Mouse (Mus musculus) ovary, adult 18-20 months (tissue): Measurements from ENCODE around the gene Gpatch4.

Experiments used
- DNase-seq: peaks from one replicate; pipeline ENCODE4 v3.0.0; 2022; ENCODE audit warnings: low spot score, mixed read lengths

Gpatch4 gene

DNA sequence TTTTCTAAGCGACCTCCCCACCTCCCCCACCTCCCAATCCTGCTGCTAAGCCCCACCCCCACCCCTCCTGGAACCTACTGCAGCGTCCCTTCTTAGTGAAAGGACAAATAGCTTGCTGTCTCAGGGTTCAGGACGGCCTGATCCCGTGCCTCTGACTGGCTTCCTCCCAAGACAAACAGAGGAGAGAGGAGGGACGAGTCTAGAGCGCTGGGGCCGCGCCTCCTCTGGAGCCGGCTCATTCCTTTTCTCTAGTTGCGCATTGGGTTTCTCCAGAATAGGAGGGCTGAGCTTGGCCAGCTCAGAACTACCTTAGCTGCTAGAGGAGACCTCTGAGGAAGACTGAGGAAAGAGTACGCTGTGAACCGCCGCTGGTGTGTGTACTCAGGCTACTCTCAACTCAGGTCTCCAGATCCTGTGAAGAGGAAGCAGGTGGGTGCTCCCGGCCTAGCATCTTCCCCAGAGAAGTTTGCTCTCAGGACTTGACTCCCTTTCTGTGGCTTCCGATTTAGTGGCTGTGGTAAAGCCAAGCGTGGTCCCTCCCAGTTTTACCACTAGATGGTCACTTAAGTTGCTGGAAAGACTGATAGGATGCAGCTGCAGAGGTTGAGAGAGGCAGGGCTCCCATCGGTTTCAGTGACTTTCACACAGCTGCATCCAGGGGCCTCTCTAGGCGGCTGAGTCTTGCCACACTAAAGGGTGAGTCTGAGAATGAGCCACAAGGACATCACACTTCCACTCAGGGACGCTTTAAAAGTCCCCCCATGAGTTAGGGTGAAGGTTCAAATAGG is 12.1 kb upstream of the Gpatch4 start:
- DNase-seq: peak; percentile 58

DNA sequence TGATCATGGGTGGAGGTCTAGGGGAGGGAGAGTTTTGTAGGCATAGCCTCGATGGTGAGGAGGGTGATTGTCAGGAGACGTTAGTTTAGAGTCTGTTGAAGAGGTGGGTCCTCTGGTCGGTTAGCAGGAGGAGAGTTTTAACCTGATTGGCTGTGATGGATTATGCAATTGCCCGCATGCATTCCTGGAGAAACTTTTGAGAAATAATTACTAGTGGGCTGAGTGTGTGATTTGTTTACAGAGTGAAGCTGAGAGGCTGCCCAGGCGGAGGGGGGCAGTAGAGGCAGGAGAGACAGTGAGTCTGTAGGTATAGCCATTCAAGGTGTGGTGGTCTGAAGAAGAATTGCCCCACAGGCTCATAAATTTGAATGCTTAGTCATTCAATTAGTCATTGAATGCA is 9.4 kb upstream of the Gpatch4 start:
- no peak for DNase-seq

DNA sequence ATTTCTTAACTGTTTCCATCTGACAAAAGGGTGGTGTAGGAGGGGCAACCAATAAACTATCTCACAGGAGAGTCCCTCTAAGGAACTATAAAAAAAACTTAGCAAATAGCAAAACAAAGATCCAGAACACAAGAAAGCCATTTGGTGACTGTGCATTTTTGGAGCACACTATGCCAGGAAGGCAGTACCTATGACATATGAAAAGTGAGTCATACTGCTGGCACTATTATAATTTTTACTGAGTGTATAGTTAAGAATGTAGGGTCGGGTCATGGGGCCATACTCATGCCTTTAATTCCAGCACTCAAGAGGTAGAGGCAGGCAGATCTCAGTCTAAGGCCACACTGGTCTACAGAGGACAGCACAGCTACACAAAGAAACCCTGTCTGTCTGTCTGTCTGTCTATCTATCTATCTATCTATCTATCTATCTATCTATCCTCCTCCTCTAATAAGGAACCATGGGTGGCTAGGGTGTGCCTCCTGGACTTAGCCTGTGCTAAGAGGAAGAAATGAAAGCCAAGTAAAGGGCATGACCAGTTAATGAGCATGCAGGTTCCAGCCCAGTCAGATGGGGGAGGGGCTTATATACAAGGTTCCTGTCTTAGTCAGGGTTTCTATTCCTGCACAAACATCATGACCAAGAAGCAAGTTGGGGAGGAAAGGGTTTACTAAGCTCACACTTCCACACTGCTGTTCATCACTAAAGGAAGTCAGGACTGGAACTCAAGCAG is 7.2 kb upstream of the Gpatch4 start:
- DNase-seq: no peak

DNA sequence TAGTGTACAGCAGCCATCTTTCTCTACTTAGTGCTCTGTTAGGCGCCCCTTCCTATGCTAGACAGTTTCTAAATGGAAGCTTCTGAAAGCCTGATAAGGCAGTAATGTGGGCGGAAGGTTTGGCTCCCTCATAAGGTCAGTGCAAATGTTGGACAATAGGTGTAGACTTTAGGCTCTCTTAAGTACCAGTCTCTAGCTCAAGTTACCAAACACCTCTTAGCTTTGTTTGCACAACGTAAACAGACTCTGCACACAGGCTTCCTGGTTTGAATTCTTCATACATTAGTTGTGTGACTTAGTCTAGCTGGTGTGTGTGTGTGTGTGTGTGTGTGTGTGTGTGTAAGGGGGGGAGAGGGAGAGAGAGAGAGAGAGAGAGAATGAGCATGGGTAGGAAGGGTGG is 6.6 kb downstream of the Gpatch4 start:
- no peak for DNase-seq

DNA sequence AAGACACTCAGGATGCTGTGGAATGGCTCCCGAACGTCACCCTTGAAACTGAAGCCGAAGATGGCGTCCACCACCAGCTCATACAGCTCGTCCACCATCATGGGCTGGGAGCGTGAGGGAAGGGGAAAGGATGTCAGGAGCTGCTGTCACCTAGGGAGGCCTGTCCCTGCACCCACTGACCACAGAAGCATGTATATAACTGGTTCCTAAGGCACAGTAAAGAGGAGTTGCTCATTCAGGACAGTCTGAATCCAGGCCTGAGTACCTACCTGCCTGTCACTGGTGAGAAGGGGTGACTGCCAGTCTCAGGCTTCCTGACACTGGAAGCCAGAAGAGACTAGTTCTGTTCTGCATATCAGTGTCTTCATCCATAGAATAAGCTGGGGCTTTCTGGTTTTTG is 14.1 kb downstream of the Gpatch4 start:
- no peak for DNase-seq

DNA sequence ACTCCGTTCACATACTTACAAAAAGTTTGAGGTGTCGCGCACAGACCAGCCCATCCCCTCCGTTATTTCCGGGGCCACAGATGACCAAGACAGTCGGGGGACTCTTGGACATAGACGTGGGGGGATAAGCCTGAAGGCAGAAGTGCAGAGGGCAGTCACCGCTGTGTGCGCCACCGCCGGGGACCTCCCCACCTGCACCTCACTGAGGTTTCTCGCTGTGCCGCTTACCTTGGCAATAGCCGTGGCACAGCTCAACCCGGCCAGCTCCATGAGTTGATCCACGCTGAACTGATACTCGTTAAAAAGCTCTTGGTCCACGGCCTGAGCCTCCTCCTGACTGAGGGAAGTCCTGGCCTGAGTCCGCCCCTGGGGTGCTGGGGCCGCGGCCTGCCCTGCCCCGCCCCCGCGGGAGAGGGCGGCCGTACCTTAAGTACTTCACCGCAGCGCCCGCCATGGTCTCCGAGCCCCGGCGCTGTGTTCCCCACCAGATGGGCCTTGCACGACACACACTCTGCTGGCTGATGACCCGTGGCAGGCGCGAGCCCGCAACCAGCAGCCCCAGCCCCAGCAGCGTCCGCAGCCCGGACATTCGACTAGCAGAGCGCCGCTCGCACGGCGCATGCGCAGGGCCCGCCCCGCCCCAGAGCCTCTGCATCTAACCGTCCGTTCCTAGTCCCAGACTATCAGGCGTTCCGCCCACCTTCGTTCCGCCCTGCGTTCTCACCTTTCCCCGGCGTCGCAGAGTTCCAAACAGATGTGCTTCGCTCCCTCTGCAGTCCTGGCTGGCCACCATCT is 15.2 kb downstream of the Gpatch4 start, which contains the start of gene Naxe:
TSS of gene Naxe (minus strand) at position 594 of the 795 bp plus-strand sequence.
- peak; percentile 75 for DNase-seq

DNA sequence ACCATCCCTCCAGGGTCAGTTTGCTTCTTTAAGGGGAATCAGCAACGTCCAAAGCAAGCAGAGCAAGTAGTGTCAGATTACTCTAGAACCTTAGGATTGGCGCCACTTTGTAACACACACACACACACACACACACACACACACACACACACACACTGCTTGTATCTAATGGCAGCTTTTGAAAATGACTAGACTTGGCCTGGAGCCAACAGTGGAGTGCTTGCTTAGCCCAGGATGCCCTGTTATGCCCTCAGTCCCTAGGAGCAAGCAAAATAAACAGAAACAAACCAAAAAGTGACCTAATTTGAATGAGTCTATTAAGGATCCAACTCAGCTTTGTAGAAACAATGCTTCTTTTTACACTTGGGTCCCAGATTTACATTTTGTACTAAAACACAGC is 25.5 kb downstream of the Gpatch4 start:
- no peak for DNase-seq

DNA sequence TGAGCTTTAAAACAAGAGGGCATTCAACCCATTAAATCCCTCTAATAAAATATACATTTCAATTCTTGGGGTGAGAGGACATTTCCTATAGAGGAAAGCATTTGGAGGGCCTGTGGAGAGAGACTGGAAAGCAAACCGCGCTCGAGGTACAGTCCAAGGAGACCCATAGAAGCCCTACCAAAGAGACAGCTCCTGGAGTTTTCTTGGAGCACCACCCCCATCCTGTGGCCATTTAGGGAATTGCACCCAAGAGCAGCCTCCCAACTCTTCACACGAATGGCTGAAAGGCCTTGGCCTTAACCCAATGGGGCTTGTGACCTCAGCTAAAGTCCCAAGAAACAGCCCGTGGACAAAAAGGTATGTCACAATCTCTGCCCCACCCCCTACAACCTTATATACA is 28.9 kb downstream of the Gpatch4 start:
- peak; percentile 50 for DNase-seq

DNA sequence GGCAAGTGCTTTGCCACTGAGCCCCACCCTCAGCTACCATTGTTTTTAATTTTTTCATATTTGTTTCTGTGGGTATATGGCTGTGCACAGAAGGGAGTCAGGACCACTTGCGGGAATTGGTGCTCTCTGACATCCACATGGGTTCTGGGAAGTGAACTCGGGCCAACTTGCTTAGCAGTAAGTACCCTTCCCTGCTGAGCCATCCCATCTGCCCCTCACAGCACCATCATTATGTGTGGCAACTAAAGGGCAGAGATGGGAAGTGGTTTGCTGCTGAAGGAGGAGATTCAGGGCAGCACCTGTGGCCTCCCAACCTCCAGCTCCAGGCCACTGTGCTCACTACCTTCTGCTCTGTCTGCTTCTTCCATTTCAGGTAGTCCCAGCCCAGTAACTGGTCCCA is 30.7 kb downstream of the Gpatch4 start:
- DNase-seq: no peak

DNA sequence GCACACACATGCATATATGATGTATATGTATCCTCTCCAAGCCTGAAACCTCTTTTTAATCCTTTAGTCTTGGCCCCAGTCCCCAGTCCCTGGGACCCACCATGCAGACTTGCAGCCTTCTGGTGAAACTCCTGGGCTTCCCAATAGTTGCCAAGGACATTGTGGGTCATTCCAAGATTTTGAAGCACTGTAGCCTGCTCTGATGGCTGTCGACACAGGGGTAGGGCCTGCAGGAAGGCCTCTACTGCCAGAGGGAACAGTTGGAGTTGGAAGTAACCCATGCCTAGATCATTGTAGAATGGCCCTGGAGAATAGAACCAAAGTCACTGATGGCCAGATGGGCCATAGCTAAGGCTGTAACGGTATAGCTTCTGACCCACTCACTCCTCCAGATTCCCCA is 31.4 kb downstream of the Gpatch4 start:
- no peak for DNase-seq

DNA sequence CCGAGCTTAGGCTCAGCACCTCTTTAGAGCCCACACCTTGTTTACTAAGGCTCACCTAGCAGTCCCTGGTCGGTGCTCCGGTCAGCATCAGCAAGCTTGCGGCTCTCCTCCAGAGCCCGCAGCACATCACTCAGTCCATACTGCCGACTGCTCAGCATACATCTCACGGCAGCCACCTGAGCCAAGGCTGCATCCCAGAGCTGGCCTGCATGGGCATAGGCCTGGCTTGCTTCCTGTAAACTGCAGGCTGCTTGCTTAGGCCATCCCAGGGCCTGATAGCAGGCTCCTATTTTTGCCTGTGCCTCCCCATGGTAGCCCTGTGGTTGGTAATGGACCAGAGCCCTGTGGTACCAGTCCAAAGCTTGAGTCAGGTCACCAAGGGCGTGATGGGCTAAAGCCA is 31.9 kb downstream of the Gpatch4 start:
- no peak for DNase-seq

DNA sequence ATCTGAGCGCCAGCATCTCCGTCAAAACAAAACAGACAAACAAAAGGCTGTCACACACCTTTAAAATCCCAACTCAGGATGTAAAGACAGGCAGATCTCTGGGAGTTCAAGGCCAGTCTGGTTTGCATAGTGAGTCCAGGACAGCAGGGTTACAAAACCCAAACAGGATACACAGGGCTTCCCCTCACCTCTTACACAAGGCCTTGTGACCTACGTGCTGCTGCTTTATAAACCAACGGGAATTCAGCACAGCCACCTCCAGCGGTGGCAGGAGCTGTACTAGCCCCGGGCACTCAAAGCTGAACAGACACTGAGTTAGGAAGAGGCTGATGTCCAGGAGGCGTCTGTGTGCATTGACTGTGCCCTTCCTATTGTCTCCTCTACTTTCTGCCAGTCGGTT is 34.5 kb downstream of the Gpatch4 start:
- DNase-seq: no peak

DNA sequence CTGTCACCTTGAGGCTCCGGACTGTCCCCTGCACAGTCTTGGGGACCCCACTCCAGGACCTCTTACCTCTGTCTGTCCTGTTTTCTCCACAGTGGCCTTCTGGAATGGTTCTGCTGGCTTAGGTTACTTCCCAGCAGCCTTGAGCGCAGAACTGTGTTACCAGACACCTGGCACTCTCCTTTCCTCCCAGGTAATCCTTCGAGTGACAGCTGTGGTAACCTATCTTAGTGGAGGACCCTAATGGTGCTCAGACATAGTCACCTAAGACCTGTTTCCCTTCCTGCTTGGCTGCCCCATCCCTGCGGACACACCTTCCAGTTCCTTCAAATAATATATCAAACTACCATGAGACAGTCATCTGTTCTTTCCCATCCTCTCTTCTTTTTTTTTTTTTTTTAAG is 35.3 kb downstream of the Gpatch4 start, which contains the start of gene Ttc24:
TSS of gene Ttc24 (minus strand) at position 101 of the 400 bp plus-strand sequence.
- no peak for DNase-seq

DNA sequence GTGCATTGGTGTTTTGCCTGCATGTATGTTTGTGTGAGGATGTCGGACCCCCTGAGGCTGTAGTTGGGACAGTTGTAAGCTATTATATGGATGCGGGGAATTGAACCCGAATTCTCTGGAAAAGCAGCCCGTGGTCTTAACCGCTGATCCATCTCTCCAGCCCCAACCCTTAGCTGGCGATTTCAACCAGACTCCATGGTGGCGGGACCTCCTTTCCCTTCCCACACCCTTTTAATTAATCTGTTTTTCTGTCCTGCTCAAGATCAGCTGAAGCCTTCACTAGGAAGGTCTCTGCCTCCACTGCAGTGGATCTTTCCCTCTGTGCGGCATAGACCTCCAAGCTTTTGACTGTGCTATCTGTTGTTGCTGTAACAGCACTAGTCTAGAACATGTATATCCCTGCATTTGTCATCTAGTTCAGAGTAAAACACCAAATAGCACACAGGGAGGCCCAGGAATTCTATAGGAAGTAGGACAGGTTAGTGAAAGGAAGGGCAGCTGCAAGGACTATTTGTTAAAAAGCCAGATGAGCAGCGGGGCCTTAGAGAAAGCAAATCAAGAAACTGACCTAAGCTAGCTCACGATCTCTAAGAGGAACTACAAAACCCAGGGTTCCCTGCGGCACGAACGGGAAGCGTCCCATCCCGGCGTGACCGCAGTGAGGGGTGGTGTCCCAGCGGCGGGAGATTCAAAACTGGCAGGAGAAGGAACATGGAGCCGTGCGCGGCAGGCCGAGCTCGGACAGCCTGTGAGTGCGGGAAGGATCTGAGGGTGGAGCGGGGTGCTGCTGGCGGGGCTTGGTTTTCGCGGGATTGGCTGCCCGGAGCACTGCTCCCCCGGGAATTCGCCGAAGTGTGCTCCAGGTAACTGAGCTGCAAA is 38.7 kb downstream of the Gpatch4 start, which contains the start of gene Iqgap3:
TSS of gene Iqgap3 (plus strand) at position 627 of the 879 bp plus-strand sequence.
- peak; percentile 77 for DNase-seq

DNA sequence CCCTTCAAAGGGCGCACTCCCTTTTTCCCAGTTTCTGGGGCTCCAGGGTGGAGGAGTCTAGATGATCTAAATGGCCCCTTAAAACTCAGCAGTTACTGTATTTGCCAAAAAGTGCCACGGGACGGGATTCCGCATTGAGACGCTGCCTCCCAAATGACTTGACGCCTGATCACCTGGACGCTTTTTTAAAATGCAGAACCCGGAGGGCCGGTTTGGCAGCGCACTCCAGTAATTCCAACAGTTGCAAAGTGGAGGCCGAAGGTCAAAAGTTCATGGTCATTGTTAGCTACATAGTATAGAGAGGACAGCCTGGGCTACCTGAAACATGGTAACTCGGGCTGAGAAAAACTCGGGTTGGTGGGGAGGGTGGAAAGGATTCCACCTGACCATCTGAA is 39.3 kb downstream of the Gpatch4 start:
- DNase-seq: no peak

DNA sequence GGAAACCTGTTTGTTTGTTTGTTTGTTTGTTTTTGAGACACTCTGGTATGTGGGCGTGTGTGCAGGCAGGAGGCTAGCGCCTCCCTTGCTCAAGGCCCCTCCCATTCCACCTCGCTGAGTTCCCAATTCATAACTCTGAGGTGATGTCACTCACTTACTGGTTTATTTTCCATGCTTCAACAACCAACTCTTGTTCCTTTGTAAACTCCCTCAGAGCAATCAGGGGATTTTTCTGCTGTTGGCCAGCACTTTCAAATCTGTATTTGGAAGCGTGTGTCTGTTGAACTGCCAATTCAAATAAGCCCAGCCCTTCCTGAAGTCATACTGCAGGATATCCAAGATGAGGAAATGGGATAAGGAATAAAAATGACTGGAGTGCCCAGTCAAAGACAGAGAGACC is 39.8 kb downstream of the Gpatch4 start:
- no peak for DNase-seq

DNA sequence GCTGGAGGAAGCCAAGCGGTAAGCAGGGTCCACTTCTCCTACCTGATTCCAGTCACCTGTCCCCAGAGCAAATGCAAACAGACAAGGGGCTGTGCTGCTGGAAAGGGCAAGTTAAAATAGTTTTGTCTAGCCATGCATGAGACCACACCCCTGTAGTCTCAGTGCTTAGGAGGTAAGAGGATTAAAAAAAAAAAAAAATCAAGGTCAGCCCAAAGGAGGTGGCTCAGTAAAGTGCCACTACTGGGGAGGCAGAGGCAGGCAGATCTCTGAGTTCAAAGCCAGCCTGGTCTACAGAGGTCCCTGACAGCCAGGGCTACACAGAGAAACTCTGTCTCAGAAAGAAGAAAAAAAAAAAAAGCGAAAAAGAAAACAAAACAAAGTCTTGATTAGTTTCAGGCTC is 41.1 kb downstream of the Gpatch4 start:
- no peak for DNase-seq

DNA sequence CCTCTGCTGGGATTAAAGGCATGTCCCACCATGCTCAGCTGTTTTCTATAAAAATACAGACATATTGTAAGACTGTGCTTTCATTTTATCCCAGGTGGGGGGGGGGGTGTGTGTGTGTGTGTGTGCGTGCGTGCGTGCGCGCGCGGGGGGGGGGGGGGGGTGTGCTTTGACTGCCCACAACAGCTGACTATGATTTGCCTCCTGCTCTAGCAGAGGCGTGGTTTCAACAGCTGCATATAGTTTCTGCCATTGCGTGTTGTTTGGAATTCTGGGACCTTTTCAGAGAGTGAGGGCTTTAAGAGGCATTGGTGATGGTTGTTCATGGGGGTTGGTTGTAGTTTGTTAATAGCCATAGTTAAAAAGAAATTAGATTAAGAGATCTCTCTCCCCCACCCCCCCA is 42.6 kb downstream of the Gpatch4 start:
- no peak for DNase-seq

DNA sequence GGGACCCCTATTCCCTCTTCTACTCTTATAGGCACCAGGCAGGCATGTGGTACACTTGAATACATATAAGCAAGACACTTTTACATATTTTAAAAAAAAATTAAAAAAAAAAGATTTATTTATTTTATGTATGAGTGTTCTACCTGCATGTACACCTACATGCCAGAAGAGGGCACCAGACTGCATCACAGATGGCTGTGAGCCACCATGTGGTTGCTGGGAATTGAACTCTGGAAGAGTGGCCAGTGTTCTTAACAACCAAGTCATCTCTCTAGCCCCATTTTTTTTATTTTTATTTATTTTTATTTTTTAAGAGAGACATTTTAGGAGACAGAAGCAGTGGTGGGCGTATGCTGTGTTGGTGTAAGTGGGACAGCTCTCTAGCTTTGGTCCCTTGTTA is 44.8 kb downstream of the Gpatch4 start:
- DNase-seq: no peak

DNA sequence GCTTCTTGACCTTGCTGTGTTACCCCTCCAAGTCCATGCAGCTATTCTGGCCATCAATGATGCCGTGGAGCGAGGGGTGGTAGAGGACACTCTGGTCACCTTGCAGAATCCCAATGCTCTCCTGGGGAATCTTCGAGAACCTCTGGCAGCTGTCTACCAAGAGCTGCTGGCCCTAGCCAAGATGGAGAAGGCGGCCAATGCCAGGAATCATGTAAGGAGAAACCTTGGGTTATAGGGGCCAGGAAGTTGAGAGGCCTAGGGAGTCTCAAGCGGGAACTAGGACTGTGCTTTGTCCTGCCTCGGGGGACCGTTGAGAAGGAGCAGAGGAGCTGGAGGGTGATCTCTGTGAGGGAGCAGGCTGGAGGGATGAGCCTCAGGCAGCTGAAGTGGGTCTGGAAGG is 47.2 kb downstream of the Gpatch4 start:
- no peak for DNase-seq

DNA sequence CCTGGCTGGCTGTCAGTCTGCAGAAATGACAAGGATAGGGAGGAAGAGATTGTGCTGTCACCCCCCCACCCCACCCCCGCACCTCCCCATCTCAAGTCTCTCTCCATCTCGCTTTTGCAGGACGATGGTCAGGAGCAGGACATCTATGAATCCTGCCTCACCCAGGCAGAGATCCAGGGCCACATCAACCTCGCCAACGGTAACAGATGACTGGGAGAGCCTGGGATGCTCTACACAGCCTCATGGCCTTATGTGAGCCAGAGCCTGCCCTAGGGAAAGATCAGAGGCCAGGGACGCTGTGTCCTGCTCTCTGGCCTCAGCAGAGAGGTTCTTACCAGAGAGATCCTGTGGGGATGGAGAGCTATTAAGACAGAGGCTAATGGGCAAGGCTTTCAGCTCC is 47.7 kb downstream of the Gpatch4 start:
- no peak for DNase-seq

DNA sequence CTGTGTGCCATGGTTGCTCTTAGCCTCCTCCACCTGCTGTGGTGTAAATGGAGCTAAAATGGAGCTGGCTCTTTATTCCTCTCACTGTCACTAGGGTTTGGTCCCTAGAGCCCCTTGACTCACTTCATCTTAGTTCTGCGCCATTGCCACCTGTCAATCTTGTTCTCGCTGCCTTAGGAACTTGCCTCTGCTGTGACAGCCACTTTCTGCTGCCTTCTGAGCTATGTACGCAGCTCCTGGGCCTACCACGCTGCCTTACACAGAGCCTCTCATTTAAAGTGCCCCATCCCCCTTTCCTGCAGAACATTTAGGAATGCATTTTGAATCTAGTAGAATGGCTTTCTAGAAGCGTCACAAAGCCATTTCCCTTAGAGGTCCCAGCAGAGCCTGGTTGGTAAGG is 51.2 kb downstream of the Gpatch4 start:
- DNase-seq: no peak
